In the genomic region with DNA sequence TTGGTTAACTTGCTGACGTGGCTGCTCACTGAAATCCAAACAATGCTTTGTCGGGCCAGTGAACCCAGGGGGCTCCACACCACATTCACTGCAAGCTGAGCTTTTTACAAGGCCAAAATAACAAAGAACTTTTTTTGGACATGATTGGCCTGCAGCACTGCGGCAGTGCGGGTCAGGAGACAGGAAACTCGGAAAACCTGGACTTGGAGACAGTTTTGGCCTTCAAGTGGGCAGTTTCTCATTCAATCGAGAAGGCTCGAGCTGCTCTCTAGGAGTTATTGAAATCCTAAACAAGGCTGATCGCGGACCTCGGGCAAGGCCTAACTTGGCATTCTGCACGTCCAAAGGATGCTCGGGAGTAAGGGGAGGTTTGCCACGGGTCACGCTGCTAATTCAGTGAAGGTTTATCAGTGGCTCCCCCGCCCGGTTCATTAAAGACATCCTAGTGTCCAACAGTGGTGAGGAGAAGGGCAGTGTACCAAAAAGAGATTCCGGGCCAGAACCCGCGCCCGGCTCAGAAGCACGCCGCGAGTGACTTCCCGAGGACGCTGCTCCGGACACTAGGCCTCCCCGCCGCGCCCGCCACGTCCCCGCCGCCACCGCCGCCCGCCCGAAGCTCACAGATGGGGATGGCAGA, we compare ENCODE assay signal across 8 mouse cellular contexts. TPM values are rescaled to one million over a fixed set of nuclear protein-coding genes. Genes with fewer than 3 reads are reported as not detected.
DNase-seq lines count a peak whose midpoint lies in the region; ATAC-seq and TF ChIP-seq lines count a peak whose summit lies in the region.

No protein-coding gene starts in this region.

- peaks cover 6% of the 10 kb centered on the region for H3K36me3 ChIP-seq in kidney, adult 2 months (ENCODE audit: control insufficient read depth, insufficient read depth, low read length)
- H3K36me3 ChIP-seq in ES-Bruce4 (ENCODE audit: control insufficient read depth, insufficient read depth, low read length, poor library complexity, severe bottlenecking): peaks cover 35% of the 10 kb centered on the region
- peaks cover 37% of the 10 kb centered on the region for H3K36me3 ChIP-seq in hindbrain, embryonic 10.5 days
- peaks cover 34% of the 10 kb centered on the region for H3K36me3 ChIP-seq in limb, embryonic 14.5 days (ENCODE audit: control insufficient read depth, insufficient read depth, low read length)

- DNase-seq in kidney, adult 2 months: no peak
- no peak for DNase-seq in kidney, adult 18-20 months
- DNase-seq in embryo, embryonic 11 days: peak; percentile 62
- DNase-seq in hindbrain, embryonic 10.5 days (ENCODE audit: low spot score): no peak
- peak; percentile 43 for DNase-seq in limb, embryonic 14.5 days (ENCODE audit: low spot score)
- DNase-seq in naive thymus-derived CD4-positive, alpha-beta T cell, adult 2 months (ENCODE audit: low read depth): peak; percentile 43
- no peak for DNase-seq in frontal cortex, adult 2 months (ENCODE audit: extremely low spot score in 1 of 2, low spot score in 1 of 2)

- under 1% methylated on average over 37 of the region's 37 CpGs for WGBS in kidney, adult 2 months
- WGBS in hindbrain, embryonic 10.5 days: under 1% methylated on average over 37 of the region's 37 CpGs
- under 1% methylated on average over 35 of the region's 37 CpGs for WGBS in limb, embryonic 14.5 days

- peak overlapping the region; percentile 86 for H3K4me2 ChIP-seq in limb, embryonic 14.5 days (replicated peaks; ENCODE audit: low read depth, low read length, severe bottlenecking)

- peak overlapping the region; percentile 80 for H3K9ac ChIP-seq in ES-Bruce4 (ENCODE audit: low read depth, poor library complexity, severe bottlenecking)
- H3K9ac ChIP-seq in limb, embryonic 14.5 days (ENCODE audit: low read depth, low read length, severe bottlenecking): peak overlapping the region; percentile 97

- no peak for TF ChIP-seq POLR2A in kidney, adult 2 months (IDR thresholded peaks at IDR 0.05; ENCODE audit: low read depth, low read length)
- no peak for TF ChIP-seq POLR2A in ES-Bruce4 (IDR thresholded peaks at IDR 0.05; ENCODE audit: insufficient read depth, low read length)
- TF ChIP-seq POLR2A in limb, embryonic 14.5 days (IDR thresholded peaks at IDR 0.05; ENCODE audit: borderline replicate concordance, extremely low read depth, insufficient read depth, insufficient read length): no peak

- peaks cover 3% of the 10 kb centered on the region; the same call in 1 of the 2 replicates for H3K4me1 ChIP-seq in kidney, adult 2 months (ENCODE audit: control insufficient read depth, insufficient read depth, low read length)
- H3K4me1 ChIP-seq in ES-Bruce4 (ENCODE audit: control insufficient read depth, insufficient read depth, low read length): no peaks in the 10 kb centered on the region
- H3K4me1 ChIP-seq in hindbrain, embryonic 10.5 days (replicated peaks): peaks cover 14% of the 10 kb centered on the region
- peaks cover 2% of the 10 kb centered on the region; the same call in 1 of the 2 replicates for H3K4me1 ChIP-seq in limb, embryonic 14.5 days (ENCODE audit: control insufficient read depth, insufficient read depth, low read length)

- H3K4me3 ChIP-seq in kidney, adult 2 months (ENCODE audit: insufficient read depth, low read depth, low read length): peak overlapping the region; percentile 89
- H3K4me3 ChIP-seq in ES-Bruce4 (ENCODE audit: low read depth, low read length): peak overlapping the region; percentile 90
- H3K4me3 ChIP-seq in hindbrain, embryonic 10.5 days: peak overlapping the region; percentile 90
- peak overlapping the region; percentile 93 for H3K4me3 ChIP-seq in limb, embryonic 14.5 days (replicated peaks; ENCODE audit: low read length)

- no peaks in the 10 kb centered on the region for H3K9me3 ChIP-seq in ES-Bruce4 (replicated peaks; ENCODE audit: control insufficient read depth, insufficient read depth, low read length, poor library complexity, severe bottlenecking)
- H3K9me3 ChIP-seq in hindbrain, embryonic 10.5 days: no peaks in the 10 kb centered on the region
- H3K9me3 ChIP-seq in limb, embryonic 14.5 days (ENCODE audit: control insufficient read depth, low read length): no peaks in the 10 kb centered on the region

- no peaks in the 10 kb centered on the region for H3K27me3 ChIP-seq in kidney, adult 2 months (replicated peaks; ENCODE audit: control insufficient read depth, insufficient read depth, low read length)
- H3K27me3 ChIP-seq in ES-Bruce4 (ENCODE audit: control insufficient read depth, insufficient read depth, low read length, poor library complexity, severe bottlenecking): no peaks in the 10 kb centered on the region
- no peaks in the 10 kb centered on the region for H3K27me3 ChIP-seq in hindbrain, embryonic 10.5 days (ENCODE audit: insufficient read depth, poor library complexity, severe bottlenecking)
- no peaks in the 10 kb centered on the region for H3K27me3 ChIP-seq in limb, embryonic 14.5 days (ENCODE audit: control insufficient read depth, insufficient read depth, low read length)

- peak; percentile 60 for ATAC-seq in limb, embryonic 14.5 days (ENCODE audit: low FRiP score, low read depth)

- H3K27ac ChIP-seq in kidney, adult 2 months (ENCODE audit: insufficient read depth, low read depth, low read length): peak overlapping the region; percentile 62
- peak overlapping the region; percentile 2; the same call in 1 of the 2 replicates for H3K27ac ChIP-seq in ES-Bruce4 (ENCODE audit: insufficient read depth, low read length)
- peak overlapping the region; percentile 95 for H3K27ac ChIP-seq in hindbrain, embryonic 10.5 days
- peak overlapping the region; percentile 93 for H3K27ac ChIP-seq in limb, embryonic 14.5 days (replicated peaks; ENCODE audit: low read depth, low read length)

- TF ChIP-seq EP300 in ES-Bruce4 (IDR thresholded peaks at IDR 0.05; ENCODE audit: insufficient read depth, low read depth, low read length): no peak

- TF ChIP-seq CTCF in kidney, adult 2 months (conservative IDR thresholded peaks at IDR 0.05; ENCODE audit: insufficient read depth, insufficient read length, low read depth, low read length): no peak
- TF ChIP-seq CTCF in ES-Bruce4 (IDR thresholded peaks at IDR 0.05; ENCODE audit: low read depth, low read length): no peak

RNA-seq across cellular contexts. Expression of gene Ssr3, which starts 0.5 kb away (rescaled TPM):
- polyA plus RNA-seq in kidney, adult 2 months (2012; rRNA removed): 65.2 and 80.8 TPM in 2 replicates
- polyA plus RNA-seq in ES-Bruce4 (2011; ENCODE audit: insufficient read depth, insufficient read length, low read depth, missing spikeins): 219 and 237 TPM in 2 replicates
- polyA plus RNA-seq in hindbrain, embryonic 10.5 days (2016; fragmentation: Nextera tagmentation; extraction: Ambion mirVana): 180 and 231 TPM in 2 replicates
- polyA plus RNA-seq in limb, embryonic 14.5 days (2012; rRNA removed): 214 and 225 TPM in 2 replicates
- 302 and 320 TPM in 2 replicates for polyA plus RNA-seq in limb, embryonic 14.5 days (2014; fragmentation: Nextera tagmentation; extraction: Ambion mirVana)
- polyA plus RNA-seq in frontal cortex, adult 2 months (2012; rRNA removed): 100 and 101 TPM in 2 replicates

Comparison
In these comparisons a context has a peak if more than half of its experiments do, and no peak if none do; other contexts are left out.
1. DNase-seq: peak in embryo, embryonic 11 days (single experiment), limb, embryonic 14.5 days (single experiment) and naive thymus-derived CD4-positive, alpha-beta T cell, adult 2 months (single experiment); none in kidney, adult 2 months (single experiment), kidney, adult 18-20 months (single experiment), hindbrain, embryonic 10.5 days (single experiment) and frontal cortex, adult 2 months (0 of 2).
2. H3K27ac ChIP-seq: peak in every context shown above with its lines; median percentile 95 in hindbrain, embryonic 10.5 days; 93 in limb, embryonic 14.5 days; 62 in kidney, adult 2 months; 2 in ES-Bruce4.
3. Peak in every context shown above with its lines, with median percentiles within 50 percentile points of each other: H3K4me3 ChIP-seq.